Mouse (Mus musculus): Measurements from ENCODE around the gene Hilpda.

Gene Hilpda

GRCm38 (mm10) chr6:29272312-29273072 lies at the start of gene Hilpda:
Hilpda (plus strand) TSS chr6:29272488.
- DNase-seq, result peak; percentile 93 to 95

- no peak for DNase-seq
These were observed 42.9 kb upstream of the Hilpda start for GRCm38 (mm10) chr6:29229265-29229913.

GRCm38 (mm10) chr6:29230386-29230785 lies 41.9 kb upstream of the Hilpda start:
- DNase-seq, result no peak

- no peak for DNase-seq
These were observed 40.5 kb upstream of the Hilpda start for GRCm38 (mm10) chr6:29231799-29232198.

- no peak for DNase-seq
These were observed 40.0 kb upstream of the Hilpda start for GRCm38 (mm10) chr6:29232321-29232720.

- no peak for DNase-seq
These were observed 38.6 kb upstream of the Hilpda start for GRCm38 (mm10) chr6:29233710-29234109.

GRCm38 (mm10) chr6:29234272-29234671 lies 38.0 kb upstream of the Hilpda start:
- peak in 1 of 2 experiments; percentile 50 for DNase-seq

- DNase-seq, result peak; percentile 58 to 71
These were observed 31.5 kb upstream of the Hilpda start for GRCm38 (mm10) chr6:29240806-29241205.

GRCm38 (mm10) chr6:29241697-29242096 lies 30.6 kb upstream of the Hilpda start:
- DNase-seq, result no peak

- no peak for DNase-seq
These were observed 30.0 kb upstream of the Hilpda start for GRCm38 (mm10) chr6:29242265-29242664.

- no peak for DNase-seq
These were observed 26.8 kb upstream of the Hilpda start for GRCm38 (mm10) chr6:29245272-29246120.

GRCm38 (mm10) chr6:29246183-29246582 lies 26.1 kb upstream of the Hilpda start:
- DNase-seq, result no peak

- no peak for DNase-seq
These were observed 25.7 kb upstream of the Hilpda start for GRCm38 (mm10) chr6:29246585-29246984.

- no peak for DNase-seq
These were observed 25.2 kb upstream of the Hilpda start for GRCm38 (mm10) chr6:29247072-29247471.

GRCm38 (mm10) chr6:29259418-29259817 lies 12.9 kb upstream of the Hilpda start:
- no peak for DNase-seq

- DNase-seq, result no peak
These were observed 10.5 kb upstream of the Hilpda start for GRCm38 (mm10) chr6:29261831-29262230.

GRCm38 (mm10) chr6:29263650-29264455 lies 8.4 kb upstream of the Hilpda start:
- DNase-seq, result no peak

GRCm38 (mm10) chr6:29264456-29264781 lies 7.9 kb upstream of the Hilpda start:
- DNase-seq, result no peak

GRCm38 (mm10) chr6:29266936-29267335 lies 5.4 kb upstream of the Hilpda start:
- no peak for DNase-seq

- no peak for DNase-seq
These were observed 3.2 kb upstream of the Hilpda start for GRCm38 (mm10) chr6:29269006-29269668.

GRCm38 (mm10) chr6:29270961-29271360 lies 1.3 kb upstream of the Hilpda start:
- DNase-seq, result peak; percentile 29 to 32

- no peak for DNase-seq
These were observed 4.5 kb downstream of the Hilpda start for GRCm38 (mm10) chr6:29276746-29277145.

Data from kidney, postnatal 36 days (tissue).